Mouse (Mus musculus) embryonic fibroblast, embryonic 13.5 days (primary cell): ENCODE results near the gene Rnf44.

Source experiments
- CTCF ChIP-seq: IDR thresholded peaks from 2 replicates; pipeline ENCODE4 v1.5.1; 2011; ENCODE audit warnings: mild to moderate bottlenecking, control low read depth, low read length, moderate library complexity, borderline replicate concordance; ENCODE audit not compliant: insufficient read depth
- POLR2A ChIP-seq: IDR thresholded peaks from 2 replicates; pipeline ENCODE4 v1.6.1; 2011; ENCODE audit warnings: low read depth, mild to moderate bottlenecking, control low read depth, low read length, moderate library complexity

- TF ChIP-seq POLR2A, result no peak
- no peak for TF ChIP-seq CTCF
Observed at GRCm38 (mm10) chr13:54635011-54635410, 58.7 kb downstream of the Rnf44 start.
